Mouse (Mus musculus) lung, postnatal 0 days (tissue): ENCODE measurements around the gene Gm28035.

Experiments used
- CTCF ChIP-seq: IDR thresholded peaks from 2 replicates; pipeline ENCODE4 v1.5.1; 2016; ENCODE audit warnings: antibody characterized with exemption, mild to moderate bottlenecking
- EP300 ChIP-seq: IDR thresholded peaks from 2 replicates; pipeline ENCODE4 v1.6.1; 2016; ENCODE audit warnings: antibody characterized with exemption, mild to moderate bottlenecking, control low read depth

- TF ChIP-seq CTCF, result no peak
- TF ChIP-seq EP300, result no peak
Measured at GRCm38 (mm10) chr2:30244595-30245178, 4.3 kb downstream of the Gm28035 start.
